Mouse (Mus musculus): ENCODE data around the gene Birc7. TPM values are rescaled to one million over a fixed set of nuclear protein-coding genes. Genes with fewer than 3 reads are reported as not detected.

Gene Birc7
- polyA plus RNA-seq, 1 experiment from 2014 or later, result not detected

Small RNA genes within 50 kb of the gene (microRNA-seq; reads per million reads assigned to microRNA genes)
- not detected for gene Mir124a-3

Other genes starting within 250 kb of the Birc7 start
- 25.6 and 39.5 TPM in 2 replicates for gene Dido1, start 219.0 kb upstream of the Birc7 start, polyA plus RNA-seq (2014; fragmentation: Nextera tagmentation; extraction: Ambion mirVana)
- gene Gid8, start 218.9 kb upstream of the Birc7 start, polyA plus RNA-seq (2014; fragmentation: Nextera tagmentation; extraction: Ambion mirVana), result 54.3 and 62.9 TPM in 2 replicates
- 0.20 and 0.47 TPM in 2 replicates for gene Slc17a9, start 203.8 kb upstream of the Birc7 start, polyA plus RNA-seq (2014; fragmentation: Nextera tagmentation; extraction: Ambion mirVana)
- 0.10 TPM in 1 of 2 replicates, not detected in the other for gene Bhlhe23, start 152.1 kb upstream of the Birc7 start, polyA plus RNA-seq (2014; fragmentation: Nextera tagmentation; extraction: Ambion mirVana)
- 48.7 and 75.4 TPM in 2 replicates for gene Ythdf1, start 8.1 kb upstream of the Birc7 start, polyA plus RNA-seq (2014; fragmentation: Nextera tagmentation; extraction: Ambion mirVana)
- 39.0 and 44.1 TPM in 2 replicates for gene Nkain4, start 25.7 kb downstream of the Birc7 start, polyA plus RNA-seq (2014; fragmentation: Nextera tagmentation; extraction: Ambion mirVana)
- 55.1 and 71.3 TPM in 2 replicates for gene Arfgap1, start 38.2 kb downstream of the Birc7 start, polyA plus RNA-seq (2014; fragmentation: Nextera tagmentation; extraction: Ambion mirVana)
- 0.21 and 0.50 TPM in 2 replicates for gene Col20a1, start 57.5 kb downstream of the Birc7 start, polyA plus RNA-seq (2014; fragmentation: Nextera tagmentation; extraction: Ambion mirVana)
- gene Chrna4, start 114.5 kb downstream of the Birc7 start, polyA plus RNA-seq (2014; fragmentation: Nextera tagmentation; extraction: Ambion mirVana), result 3.8 and 5.3 TPM in 2 replicates
- not detected in 2 replicates for gene Kcnq2, start 206.3 kb downstream of the Birc7 start, polyA plus RNA-seq (2014; fragmentation: Nextera tagmentation; extraction: Ambion mirVana)
- gene Eef1a2, start 228.0 kb downstream of the Birc7 start, polyA plus RNA-seq (2014; fragmentation: Nextera tagmentation; extraction: Ambion mirVana), result not detected in 2 replicates